Mouse (Mus musculus) skeletal muscle tissue, adult 2 months (tissue): ENCODE results near the gene Btg4.

Source experiments
- DNase-seq: peaks from one replicate; pipeline ENCODE4 v3.0.0-alpha.2; 2012; ENCODE audit warnings: low read depth, low spot score

Gene Btg4

GRCm38 (mm10) chr9:51060601-51061000, at the start of gene Btg4:
Btg4 (plus strand) TSS chr9:51060901.
- no peak for DNase-seq

GRCm38 (mm10) chr9:51013644-51014043, 47.1 kb upstream of the Btg4 start:
- no peak for DNase-seq

DNA sequence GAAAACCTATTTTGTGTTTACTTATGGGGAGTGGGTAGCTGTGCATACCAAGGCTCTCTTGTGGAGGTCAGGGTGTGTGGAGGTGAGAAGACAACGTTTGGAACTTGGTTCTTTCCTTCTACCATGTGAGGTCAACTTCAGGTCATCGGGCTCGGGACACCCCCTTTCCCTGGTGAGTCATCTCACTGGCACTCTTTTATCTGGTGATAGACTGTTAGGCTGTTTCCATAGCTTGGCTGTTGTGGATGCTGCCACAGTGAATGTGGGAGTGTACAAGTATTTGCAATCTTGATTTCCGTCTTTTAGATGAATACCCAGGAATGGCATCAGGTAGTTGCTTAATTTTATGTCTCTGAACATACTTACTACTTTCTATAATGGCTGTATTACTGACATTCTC, 45.0 kb upstream of the Btg4 start:
- DNase-seq = no peak

DNA sequence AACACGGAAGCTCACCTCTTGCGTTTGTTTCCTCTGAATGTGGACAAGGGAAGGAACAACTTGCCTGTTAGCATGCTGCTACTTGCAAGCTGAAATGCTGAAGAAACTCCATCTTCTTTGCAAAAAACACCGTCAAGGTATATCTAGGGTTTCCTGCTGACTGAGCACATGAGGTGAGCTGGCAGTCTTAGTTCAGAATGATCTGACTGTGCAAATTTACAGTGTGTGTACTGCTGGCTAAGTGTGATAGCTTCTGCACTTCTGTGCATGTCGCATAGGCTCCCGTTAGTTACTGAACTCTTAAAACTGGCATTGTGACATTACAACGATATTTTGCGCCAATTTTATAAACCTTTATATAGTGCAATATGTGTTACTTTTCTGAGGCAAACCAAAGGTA, 41.0 kb upstream of the Btg4 start:
- DNase-seq = no peak

GRCm38 (mm10) chr9:51020351-51020750, 40.4 kb upstream of the Btg4 start:
- DNase-seq = no peak

DNA sequence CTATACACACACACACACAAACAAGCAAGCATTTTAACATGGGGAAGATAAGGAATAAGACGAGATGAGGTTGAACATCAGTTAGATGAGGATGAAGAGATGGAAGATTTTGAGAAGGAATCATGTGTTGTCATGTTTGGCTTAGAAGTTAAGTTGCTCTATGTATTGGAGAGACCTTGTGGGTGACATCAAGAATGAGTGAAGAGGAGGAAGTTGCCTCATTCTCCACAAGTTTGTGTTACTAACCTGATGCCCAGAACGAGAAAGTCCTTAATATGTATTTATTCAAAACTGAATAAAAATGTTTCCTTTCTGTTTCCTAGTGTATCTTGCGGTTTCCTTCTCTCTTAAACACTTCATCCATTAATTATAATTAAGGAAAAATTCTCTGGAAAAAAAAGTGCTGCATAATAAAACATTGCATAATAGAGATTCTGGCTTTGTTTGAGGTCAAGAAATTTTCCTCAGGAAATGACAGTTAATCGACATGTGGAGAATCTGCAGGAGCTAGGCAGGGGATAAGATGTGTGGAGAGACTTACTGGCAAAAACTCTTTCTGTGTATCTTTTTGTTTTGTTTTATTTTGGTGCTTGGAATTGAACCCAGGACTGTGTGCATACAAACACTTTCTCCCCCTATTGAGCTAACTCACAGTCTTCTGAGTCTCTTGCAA, 39.4 kb upstream of the Btg4 start:
- no peak for DNase-seq

DNA sequence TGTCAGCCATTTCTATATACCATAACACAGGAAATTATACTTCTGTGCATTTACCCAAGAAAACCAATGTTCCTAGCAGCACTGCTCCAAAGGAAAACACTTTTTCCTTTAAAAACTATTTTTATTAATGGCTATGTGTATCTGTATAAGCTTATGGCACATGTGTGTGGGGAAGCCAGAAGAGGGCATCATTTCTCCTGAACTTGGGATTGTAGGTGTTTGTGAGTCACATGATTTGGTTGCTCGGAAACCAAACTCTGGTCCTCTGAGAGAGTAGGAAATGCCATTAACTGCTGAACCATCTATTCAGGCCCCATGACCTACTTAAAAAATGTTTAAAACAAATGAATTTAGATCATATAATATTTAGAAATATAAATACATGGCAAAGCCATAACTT, 33.7 kb upstream of the Btg4 start:
- DNase-seq = no peak

DNA sequence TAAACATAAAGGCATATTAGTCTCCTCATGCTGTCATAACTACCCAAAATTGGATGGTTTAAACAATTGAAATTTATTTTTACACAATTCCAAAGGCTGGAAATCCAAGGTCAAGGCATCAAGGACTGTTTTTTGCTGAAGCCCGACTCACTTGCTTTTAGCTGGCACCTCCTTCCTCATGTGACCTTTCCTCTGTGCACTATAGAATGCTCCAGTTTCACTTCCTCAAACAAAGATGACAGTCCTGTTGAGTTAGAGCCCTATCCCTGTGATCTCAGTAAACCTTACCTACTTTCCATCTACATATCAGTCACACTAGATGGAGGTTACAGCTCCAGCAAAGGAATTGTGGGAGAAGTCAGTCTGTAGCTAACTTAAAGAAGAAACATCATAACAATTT, 30.6 kb upstream of the Btg4 start:
- no peak for DNase-seq

- no peak for DNase-seq
Measured at GRCm38 (mm10) chr9:51031603-51032002, 29.1 kb upstream of the Btg4 start.

GRCm38 (mm10) chr9:51032291-51032690, 28.4 kb upstream of the Btg4 start:
- DNase-seq = no peak

DNA sequence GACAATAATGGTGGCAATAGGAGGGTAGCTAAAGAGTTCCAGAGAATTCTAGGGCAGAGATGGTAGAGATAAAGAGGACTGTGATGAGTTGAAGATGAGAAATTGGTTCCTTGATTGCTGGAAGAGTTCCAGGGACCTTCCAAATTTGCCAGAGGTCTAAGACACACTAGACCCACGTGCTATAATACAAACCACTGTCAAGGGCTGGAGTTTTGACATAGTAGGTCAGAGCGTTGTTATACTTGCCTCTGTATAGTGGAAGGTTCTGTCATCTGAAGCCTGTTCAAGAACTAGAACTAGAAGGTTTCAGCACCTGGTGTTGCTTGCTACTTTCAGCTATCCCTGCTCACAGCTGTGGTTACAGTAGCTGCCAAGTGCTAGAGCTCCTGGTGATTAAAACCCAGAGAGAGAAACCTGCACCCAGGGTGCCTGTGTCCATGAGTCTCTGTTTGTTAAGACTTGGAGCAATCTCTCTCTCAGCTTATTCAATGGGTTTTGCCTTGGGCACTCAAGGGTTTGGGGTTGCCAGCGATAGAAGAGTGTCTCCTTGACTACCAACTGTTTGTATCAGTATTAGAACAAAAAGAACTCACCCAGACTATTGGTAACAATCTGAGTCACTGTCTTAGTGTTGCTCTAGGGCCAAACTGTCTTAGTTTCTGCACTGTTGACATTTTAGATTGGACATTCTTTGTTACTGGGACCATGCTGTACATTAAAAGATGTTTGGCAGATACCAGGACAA, 27.7 kb upstream of the Btg4 start:
- no peak for DNase-seq

DNA sequence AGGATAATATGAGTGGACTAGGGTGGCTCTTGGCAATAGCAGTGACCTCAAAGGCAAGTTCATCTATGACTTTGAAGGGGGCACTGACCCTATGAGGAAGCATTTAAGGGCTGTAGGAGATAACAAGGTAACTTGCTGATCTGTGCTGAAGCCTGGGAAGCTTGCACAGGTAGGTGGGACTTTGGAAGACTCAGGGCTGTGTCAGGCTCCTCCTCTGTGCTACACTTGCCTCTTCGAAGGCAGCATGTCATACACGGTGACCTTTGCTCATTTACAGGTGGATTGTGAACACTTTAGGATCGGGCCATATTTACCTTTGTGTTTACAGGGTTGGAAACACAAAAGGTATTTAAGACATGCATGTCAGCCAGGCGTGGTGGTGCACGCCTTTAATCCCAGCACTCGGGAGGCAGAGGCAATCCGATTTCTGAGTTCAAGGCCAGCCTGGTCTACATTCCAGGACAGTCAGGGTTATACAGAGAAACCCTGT, 19.2 kb upstream of the Btg4 start:
- no peak for DNase-seq

DNA sequence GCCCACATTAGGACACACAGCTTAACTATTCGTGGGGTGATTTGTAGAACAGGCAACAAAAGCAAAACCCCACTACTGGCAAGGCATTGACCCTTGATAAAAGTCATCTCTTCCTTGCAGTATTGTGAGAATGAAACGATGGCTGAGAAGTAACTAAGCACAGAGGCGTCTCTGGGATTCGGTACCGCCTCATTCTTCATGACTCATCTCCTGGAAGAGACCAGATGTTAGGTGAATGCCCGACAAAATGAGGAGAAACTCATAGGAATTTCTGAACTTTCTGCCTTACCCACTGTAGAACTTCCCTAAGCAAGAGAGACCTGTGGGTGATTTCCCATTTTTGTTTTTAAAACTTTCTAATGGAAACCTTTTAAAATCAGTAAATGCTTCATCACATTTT, 18.6 kb upstream of the Btg4 start:
- no peak for DNase-seq

- DNase-seq = no peak
Measured at GRCm38 (mm10) chr9:51052180-51052579, 8.5 kb upstream of the Btg4 start.

DNA sequence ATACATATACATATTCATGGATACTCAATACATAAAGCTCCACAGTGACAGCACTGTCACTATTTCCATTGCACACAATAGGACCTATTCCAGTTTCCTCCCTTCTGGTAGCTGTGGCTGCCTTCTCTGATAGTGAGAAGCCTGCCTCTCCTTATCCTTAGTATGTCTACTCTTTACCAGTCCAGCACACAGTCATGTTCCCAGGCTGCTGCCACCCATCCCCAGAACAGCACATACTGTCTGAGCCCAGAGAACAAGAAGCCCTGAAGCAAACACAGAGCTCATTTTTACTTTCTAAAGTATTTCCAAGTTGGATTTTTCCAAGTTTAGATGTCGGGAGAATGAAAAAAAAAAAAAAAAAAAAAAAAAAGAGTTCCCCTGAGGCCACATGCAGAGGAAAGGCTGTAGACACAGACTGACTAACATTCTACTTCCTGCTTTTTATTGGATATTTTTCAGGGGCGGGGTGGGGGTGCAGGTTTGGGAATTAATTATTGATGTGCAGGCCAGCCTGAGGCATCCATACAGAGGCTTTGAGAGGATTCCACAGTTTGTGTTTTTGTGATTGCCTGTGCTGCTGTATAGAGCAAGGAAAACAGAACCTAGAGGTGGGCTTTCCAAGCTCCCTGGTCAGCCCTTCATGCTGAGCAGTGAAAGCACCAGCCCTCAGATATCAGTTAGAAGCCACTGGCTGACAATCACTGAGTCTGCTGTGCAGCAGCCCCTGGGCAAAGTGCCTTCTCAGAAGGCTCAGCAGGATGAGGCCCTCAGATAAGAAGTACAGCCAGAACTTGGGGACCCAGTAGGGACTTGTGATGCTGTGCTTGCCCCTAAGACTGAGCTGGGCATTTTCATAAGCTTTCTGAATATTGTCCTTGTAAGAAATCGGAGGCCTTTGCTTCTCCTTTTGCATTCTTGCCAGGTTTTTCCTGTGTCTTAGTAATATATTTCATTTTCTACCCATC, 4.1 kb upstream of the Btg4 start:
- no peak for DNase-seq

- DNase-seq = no peak
Measured at GRCm38 (mm10) chr9:51058951-51059521, 1.7 kb upstream of the Btg4 start.

- no peak for DNase-seq
Measured at GRCm38 (mm10) chr9:51068202-51068601, 7.5 kb downstream of the Btg4 start.

DNA sequence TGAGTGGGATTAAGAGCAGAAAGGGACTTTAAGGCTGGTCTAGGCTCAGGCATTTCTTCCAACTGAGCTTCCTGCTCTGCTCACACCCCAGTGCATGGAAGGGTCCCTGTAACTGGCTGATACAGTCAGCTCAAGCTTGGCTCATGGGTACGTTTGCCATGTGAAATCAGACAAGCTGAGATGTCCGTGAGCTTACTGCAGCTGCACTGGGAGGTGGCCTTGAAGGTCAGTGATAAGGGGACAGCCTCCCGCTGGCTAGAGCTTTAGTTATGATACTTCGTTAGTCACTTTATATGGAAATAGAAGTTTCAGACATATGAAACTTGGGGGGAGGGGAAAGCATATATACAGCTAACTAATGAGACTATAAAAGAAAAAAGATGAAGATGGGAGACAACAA, 10.1 kb downstream of the Btg4 start:
- DNase-seq = no peak

- no peak for DNase-seq
Measured at GRCm38 (mm10) chr9:51075780-51076179, 15.1 kb downstream of the Btg4 start.

DNA sequence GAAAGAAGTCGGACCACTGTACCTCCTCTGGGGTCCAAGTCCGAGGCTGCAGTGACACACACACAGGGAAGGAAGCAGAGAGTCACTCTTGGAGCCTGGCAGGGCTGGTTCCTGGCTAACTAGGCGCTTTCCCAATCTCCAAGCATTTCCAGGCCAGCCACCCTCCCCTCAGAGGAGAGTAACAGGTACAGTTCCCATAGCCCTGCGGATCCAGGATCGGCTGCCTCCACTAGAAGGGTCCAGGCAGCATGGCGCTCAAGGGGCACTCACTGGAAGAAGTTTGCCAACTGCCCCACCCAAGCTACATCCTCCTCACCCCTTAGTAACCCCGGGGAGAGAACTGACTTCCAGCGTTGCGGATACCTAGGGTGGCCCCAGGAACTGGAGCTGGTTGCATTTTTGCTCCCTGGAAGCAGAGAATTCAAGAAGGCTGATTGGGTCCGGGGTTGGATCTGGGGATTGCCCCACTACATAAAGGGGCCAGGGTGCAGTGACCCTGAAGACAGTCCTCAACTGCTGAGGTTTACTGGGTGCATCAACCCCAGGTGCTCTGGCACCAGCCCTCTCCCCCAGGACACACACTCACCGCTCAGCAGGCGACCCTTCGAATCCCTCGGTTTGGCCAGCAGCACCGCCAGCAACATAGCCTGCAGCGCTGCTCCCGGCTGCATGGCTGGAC, 15.7 kb downstream of the Btg4 start:
- no peak for DNase-seq

DNA sequence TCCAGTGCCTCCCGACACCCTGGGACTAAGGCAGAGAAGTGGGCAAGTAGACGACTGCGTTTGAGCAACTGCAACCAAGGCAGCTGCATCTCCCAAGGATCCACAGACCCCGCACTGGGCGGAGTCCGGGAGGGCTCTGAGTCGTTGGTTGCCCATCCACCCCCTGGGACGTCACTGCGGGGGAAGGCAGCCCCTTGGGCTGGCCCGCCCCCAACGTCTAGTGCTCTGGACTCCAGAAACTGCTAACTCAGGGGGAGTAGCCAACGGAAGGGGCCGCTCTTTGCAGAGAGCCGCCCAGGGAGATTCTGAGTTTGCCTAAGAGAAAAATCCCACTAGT, 16.2 kb downstream of the Btg4 start, which contains the start of gene Layn:
Layn (minus strand) TSS at position 116 of the 337 bp plus-strand sequence.
- DNase-seq = peak; percentile 56
